Mouse (Mus musculus): Measurements from ENCODE around the gene Trappc3. TPM values are rescaled to one million over a fixed set of nuclear protein-coding genes. Genes with fewer than 3 reads are reported as not detected.
A peak's percentile ranks its signal among the peaks of the same experiment; 100 is the strongest.

Trappc3 gene
- polyA plus RNA-seq, 1 experiment from 2014 or later, result 86.4 TPM

DNA sequence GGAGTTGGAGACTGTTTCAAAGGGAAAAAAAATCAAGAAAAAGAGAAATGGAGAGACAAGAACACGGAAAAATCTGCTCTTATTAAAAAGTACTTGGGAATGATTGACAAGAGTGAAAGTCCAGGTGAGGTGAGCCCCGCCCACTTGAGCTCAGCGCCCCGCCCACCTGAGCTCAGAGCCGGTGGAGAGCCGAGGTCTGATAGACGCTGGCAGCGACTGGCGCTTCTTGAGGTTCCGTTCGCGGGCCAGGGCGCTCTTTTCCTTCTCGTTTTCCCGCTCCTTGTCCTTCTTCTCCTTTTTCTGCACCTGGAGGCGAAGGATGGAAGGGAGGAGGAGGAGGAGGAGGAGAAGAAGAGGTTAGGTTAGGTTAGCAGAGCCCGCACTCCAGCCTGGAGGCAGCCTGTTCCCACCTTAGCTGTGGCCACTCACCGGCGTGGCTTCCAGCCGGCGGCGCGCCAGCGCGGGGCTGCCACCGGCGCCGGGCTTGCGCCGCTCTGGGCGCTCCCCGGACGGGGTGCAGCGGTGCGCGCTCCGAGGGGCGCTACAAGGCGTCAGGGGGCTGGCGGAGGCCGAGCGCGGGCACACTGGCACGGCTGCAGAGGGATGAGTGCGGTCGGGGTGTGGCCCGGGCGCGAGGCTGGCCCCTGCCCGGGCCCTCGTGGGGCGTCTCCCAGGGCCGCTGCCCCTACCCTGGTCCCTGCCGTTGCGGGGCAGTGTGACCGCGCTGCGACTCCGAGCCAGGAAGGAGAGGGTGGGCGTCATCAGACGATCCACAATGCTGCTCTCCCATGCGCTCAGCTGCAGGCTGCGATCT is 25.5 kb upstream of the Trappc3 start:
- H3K4me3 ChIP-seq, result peak overlapping the region; percentile 37
- no peaks in the 10 kb centered on the region for H3K9me3 ChIP-seq
- 52% methylated on average over 63 of the region's 63 CpGs for WGBS
- DNase-seq (ENCODE audit: low spot score), result no peak
- peaks cover 40% of the 10 kb centered on the region for H3K4me1 ChIP-seq
- peaks cover 100% of the 10 kb centered on the region for H3K36me3 ChIP-seq
- H3K27me3 ChIP-seq (ENCODE audit: insufficient read depth, poor library complexity, severe bottlenecking), result no peaks in the 10 kb centered on the region
- H3K27ac ChIP-seq, result peak overlapping the region; percentile 89

DNA sequence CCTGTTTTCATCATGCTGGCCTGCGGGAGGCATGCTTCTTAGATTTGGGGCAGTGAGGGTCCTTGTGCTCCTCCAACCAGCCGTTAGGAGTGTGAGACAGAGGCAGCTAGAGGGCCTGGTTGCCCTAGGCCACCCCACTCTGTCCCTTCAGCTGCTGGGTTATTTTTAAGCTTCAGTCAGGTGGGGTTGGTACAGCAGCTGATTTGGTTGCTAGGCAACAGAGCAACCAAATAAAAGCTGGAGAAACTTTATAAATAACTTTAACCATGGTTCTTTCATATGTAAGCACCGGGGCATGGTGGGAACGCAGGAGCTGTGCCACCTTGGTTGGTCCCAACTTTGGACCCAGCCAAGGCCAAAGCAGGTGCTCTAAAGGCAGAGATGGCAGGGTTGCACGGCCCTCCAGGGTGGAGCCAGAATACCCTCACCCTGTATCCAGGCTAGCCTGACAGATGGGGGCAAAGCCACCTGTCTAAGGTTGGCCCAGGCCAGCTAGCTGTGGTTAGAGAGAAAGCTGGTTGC is 24.3 kb upstream of the Trappc3 start:
- Histone ChIP-seq H3K4me1 (peaks cover 51% of the 10 kb centered on the region), H3K36me3 (peaks cover 99% of the 10 kb centered on the region), H3K9me3 (no peaks in the 10 kb centered on the region), H3K27ac (peak overlapping the region; percentile 89), H3K4me3 (0 out of 2 replicates have a peak overlapping the region, but pooled peaks have one; percentile 37), H3K27me3 (ENCODE audit: insufficient read depth, poor library complexity, severe bottlenecking) (no peaks in the 10 kb centered on the region)
- DNase-seq (ENCODE audit: low spot score), result peak; percentile 88
- WGBS, result 38% methylated on average over 5 of the region's 5 CpGs

DNA sequence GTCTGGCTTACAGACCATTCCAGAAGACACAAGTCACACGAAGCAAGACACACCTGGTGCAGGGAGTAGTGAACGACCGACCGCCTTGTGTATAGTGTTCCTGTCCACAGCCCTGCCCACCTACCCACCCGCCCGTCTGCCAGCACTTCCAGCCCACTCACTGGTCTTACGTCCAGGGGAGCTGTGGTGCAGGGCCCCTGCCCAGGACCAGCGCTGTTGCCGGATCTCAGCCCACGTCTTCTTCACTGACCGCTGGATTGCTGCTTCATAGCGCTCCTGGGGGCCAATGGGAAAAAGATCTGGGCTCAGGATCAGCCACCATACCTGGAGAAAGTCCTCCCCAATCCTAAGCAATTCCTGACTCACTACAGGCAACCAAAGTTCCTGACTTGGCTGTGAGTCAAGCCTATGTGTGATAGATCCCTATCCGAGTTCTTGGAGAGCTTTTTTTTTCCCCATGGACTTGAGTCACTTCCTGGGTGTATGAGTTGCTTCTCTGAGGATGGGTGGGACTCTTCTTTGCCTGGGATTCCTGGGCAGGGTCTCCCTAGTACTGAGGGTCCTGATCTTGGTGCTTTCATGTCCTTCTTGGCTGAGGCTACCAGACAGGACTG is 22.2 kb upstream of the Trappc3 start:
- H3K36me3 ChIP-seq, result peaks cover 85% of the 10 kb centered on the region
- WGBS, result 90% methylated on average over 13 of the region's 13 CpGs
- no peak overlapping the region for H3K27ac ChIP-seq
- no peak overlapping the region for H3K4me3 ChIP-seq
- H3K27me3 ChIP-seq (ENCODE audit: insufficient read depth, poor library complexity, severe bottlenecking), result no peaks in the 10 kb centered on the region
- no peaks in the 10 kb centered on the region for H3K9me3 ChIP-seq
- peaks cover 49% of the 10 kb centered on the region for H3K4me1 ChIP-seq
- DNase-seq (ENCODE audit: low spot score), result no peak

DNA sequence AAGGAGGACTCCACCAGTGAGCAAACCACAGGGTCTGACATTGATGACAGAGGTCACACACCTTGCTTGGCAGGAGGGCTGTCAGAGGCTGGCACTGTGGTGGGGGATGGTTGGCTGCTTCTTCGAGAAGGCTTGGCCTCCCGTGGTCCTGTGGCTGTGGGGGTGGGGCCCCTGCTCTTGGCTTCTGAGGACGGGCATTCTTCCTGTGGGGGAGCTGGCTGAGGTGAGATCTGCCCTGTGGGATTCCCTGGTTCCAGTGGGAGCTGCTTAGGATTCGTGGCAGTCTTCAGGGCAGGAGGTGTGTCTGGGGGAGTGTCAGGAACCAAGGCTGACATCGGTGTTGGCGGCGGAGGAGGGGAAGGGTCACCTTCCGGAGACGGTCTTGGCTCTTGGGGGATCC is 20.2 kb upstream of the Trappc3 start:
- no peaks in the 10 kb centered on the region for H3K9me3 ChIP-seq
- DNase-seq (ENCODE audit: low spot score), result no peak
- peaks cover 77% of the 10 kb centered on the region for H3K36me3 ChIP-seq
- WGBS, result 35% methylated on average over 9 of the region's 9 CpGs
- H3K4me3 ChIP-seq, result no peak overlapping the region
- no peaks in the 10 kb centered on the region for H3K27me3 ChIP-seq (ENCODE audit: insufficient read depth, poor library complexity, severe bottlenecking)
- H3K27ac ChIP-seq, result peak overlapping the region; percentile 59; the same call in 1 of the 2 replicates
- peaks cover 58% of the 10 kb centered on the region for H3K4me1 ChIP-seq

DNA sequence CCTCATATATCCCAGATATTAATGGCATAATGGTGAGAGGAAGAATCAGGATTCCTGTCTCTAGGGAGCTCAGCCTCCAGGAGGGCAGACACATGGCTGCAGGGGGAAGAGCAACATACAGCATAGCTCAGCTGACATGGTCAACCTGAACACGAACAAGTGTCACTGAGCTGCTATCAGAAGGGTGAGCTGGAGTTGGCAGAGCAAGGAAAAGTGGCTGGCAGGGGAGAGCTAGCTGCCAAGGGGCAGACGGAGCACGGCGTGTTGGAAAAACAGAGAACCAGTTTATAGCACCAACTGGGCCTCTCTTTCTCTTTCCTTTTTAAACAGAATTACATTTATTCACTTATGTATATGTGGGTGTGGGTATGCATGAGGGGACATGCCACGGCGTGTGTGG is 19.6 kb upstream of the Trappc3 start:
- no peak for DNase-seq (ENCODE audit: low spot score)
- H3K36me3 ChIP-seq, result peaks cover 76% of the 10 kb centered on the region
- no peak overlapping the region for H3K27ac ChIP-seq
- H3K4me3 ChIP-seq, result no peak overlapping the region
- H3K27me3 ChIP-seq (ENCODE audit: insufficient read depth, poor library complexity, severe bottlenecking), result no peaks in the 10 kb centered on the region
- 81% methylated on average over 6 of the region's 6 CpGs for WGBS
- H3K4me1 ChIP-seq, result peaks cover 58% of the 10 kb centered on the region
- no peaks in the 10 kb centered on the region for H3K9me3 ChIP-seq

DNA sequence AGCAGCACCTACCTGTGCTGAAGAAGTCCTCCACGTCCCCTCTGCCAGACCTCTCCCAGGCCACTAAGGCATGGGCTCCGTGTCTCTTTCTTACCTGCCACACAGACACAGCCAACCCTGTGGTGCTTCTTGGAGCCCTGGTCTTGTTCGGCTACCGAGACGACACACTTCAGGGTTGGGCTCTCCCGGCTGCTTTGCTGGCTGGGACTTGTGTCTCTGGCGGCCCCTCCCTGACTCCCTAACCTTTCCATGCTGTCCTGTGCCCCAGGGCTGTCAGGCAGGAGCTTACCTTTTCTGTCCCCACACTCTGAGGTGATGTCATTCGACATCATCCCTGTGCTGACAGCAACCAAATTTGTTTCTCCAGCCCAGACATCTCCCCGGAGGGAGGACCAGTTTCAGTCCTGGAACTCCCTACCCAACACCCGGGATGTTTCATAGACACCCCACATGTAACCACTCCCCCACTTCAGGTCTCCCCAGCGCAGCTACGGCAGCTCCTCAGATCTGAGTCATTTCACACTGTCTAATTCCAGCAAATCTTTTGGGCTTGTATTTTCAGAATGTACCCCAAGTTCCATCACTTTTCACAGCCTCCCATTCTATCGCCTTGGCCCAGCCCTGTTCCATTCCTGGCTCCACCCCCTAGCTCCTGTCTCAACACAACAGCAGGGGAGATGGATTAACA is 15.8 kb upstream of the Trappc3 start:
- Histone ChIP-seq H3K9me3 (no peaks in the 10 kb centered on the region), H3K36me3 (peaks cover 57% of the 10 kb centered on the region), H3K4me1 (peaks cover 71% of the 10 kb centered on the region), H3K27ac (no peak overlapping the region), H3K27me3 (ENCODE audit: insufficient read depth, poor library complexity, severe bottlenecking) (no peaks in the 10 kb centered on the region), H3K4me3 (no peak overlapping the region)
- WGBS, result 70% methylated on average over 13 of the region's 13 CpGs
- DNase-seq (ENCODE audit: low spot score), result no peak

DNA sequence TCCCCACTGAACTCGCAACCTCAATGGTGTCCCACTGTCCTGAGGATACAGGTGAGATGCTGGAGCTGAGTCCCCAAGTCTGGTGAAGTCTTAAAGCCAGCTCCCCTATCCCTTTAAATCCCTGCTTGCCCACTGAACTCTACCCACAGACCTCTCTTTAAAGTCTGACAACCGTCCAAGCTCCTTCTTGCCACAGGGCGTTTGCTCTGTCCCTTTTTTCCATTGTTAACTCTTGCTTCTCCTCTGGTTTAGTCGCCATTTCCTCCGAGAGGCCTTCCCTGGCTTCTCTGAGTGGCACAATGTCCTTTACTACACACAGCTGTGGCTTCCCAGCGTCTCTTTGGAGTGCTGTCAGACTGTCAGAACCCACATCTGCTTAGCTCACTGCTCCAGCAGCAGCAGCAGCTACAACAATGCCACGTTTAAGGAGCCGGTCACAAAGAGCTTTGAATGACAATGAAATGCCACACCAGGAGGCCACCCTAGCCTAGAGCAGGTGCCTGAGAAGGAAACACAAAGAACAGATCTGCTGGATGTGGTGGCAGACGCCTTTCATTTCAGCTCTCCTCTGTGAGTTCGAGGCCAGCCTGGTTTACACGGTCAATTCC is 13.8 kb upstream of the Trappc3 start:
- peaks cover 41% of the 10 kb centered on the region for H3K36me3 ChIP-seq

DNA sequence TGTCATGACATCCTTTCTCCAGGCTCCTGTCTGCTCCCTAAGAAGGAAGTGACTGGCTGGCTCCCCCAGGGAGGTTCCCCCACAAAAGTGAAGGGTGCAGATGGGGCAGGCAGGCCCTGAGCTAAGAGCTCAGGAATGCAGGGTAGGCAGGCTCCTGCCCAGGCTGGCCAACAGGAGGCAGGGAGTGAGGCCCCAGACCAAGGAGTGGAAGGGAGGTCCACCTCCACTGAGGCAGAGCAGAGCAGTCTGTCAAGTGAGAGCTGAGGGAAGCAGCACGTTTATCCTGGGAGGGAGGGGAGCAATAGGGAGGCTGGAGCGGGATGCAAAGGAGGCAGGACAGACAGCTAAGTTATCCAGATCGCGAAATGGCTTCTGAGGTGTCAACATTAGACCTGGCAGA is 11.5 kb upstream of the Trappc3 start:
- Histone ChIP-seq H3K9me3 (no peaks in the 10 kb centered on the region), H3K27me3 (ENCODE audit: insufficient read depth, poor library complexity, severe bottlenecking) (no peaks in the 10 kb centered on the region), H3K4me1 (peaks cover 85% of the 10 kb centered on the region), H3K27ac (peak overlapping the region; percentile 85), H3K36me3 (peaks cover 34% of the 10 kb centered on the region), H3K4me3 (peak overlapping the region; percentile 16; the same call in 1 of the 2 replicates)
- WGBS, result 36% methylated on average over 4 of the region's 4 CpGs
- DNase-seq (ENCODE audit: low spot score), result no peak

More for the DNA sequence above, 13.8 kb upstream of the Trappc3 start:
- no peaks in the 10 kb centered on the region for H3K9me3 ChIP-seq
- H3K27ac ChIP-seq, result peak overlapping the region; percentile 23; the same call in 1 of the 2 replicates
- DNase-seq (ENCODE audit: low spot score), result no peak
- peaks cover 73% of the 10 kb centered on the region for H3K4me1 ChIP-seq
- H3K27me3 ChIP-seq (ENCODE audit: insufficient read depth, poor library complexity, severe bottlenecking), result no peaks in the 10 kb centered on the region
- no peak overlapping the region for H3K4me3 ChIP-seq
- 39% methylated on average over 11 of the region's 11 CpGs for WGBS

DNA sequence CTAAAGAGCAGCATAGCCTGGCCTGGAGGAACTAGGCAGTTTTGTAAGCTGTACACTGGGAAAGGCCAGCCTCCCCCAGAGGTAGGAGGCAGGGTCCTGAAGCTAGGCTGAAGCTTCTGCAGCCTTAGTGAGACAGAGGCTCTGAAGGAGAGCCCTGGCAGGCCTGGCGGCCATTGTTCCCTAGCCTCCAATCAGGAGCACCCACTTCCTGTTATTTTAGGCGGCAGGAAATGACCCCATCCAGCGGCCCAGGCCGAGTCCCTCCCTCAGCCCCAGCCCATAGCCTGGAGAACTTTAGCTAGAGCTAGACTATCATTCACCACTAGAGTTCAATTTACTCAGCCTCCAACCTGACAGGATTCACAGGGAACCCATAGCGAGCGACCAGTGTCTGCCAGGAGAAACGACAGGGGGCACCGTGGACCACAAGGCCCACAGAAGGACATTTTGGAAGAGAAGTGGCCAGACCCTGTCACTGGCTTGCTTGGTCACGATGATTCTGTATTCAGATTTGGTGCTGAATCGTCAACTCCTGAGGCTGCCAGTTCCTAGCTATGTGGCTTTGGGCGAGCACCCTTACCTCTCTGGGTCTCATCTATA is 10.4 kb upstream of the Trappc3 start:
- WGBS, result 46% methylated on average over 11 of the region's 11 CpGs
- peak overlapping the region; percentile 37 for H3K4me3 ChIP-seq
- H3K27ac ChIP-seq, result peak overlapping the region; percentile 85
- peaks cover 26% of the 10 kb centered on the region for H3K36me3 ChIP-seq
- H3K27me3 ChIP-seq (ENCODE audit: insufficient read depth, poor library complexity, severe bottlenecking), result no peaks in the 10 kb centered on the region
- no peak for DNase-seq (ENCODE audit: low spot score)
- H3K9me3 ChIP-seq, result no peaks in the 10 kb centered on the region
- H3K4me1 ChIP-seq, result peaks cover 78% of the 10 kb centered on the region

DNA sequence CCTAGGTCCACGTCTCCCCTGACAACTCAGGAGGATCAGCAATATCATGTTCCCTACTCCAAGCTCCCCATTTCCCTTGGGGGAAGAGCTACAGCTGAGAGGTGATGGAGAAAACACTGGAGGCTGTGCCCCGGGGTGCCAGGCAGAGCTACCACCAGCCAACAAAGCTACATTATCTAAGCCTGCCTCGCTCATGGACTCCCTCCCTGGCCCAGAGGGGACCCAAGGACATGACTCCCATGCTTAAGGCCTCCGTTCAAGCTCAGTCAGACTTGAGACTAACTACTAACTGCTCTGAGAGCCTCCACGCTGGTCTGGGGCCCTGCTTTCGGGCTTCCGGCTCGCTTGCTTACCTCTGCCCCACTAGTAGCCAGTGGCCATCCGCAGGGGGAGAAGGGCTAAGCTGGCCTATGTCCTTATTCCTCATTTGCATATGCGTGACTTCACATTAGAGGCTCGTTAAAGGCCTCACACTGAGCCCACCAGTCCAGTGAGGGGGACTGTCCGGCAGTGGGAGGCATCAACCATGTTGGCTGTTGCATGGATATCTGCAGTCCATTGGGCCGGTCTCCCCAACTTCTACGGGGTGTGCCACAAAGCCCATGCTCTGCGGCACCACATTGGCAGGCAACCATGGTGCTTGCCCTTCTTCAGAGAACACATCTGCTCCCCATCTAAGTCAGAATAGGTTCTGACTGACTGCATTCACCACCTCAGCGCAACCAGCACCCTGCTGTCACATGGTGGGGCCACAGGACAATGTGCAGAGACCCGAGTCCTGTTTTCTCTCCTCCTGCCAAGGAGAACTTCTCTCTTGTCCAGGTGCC is 9.5 kb upstream of the Trappc3 start:
- no peak for DNase-seq (ENCODE audit: low spot score)
- Histone ChIP-seq H3K27me3 (ENCODE audit: insufficient read depth, poor library complexity, severe bottlenecking) (no peaks in the 10 kb centered on the region), H3K4me3 (peak overlapping the region; percentile 34), H3K27ac (peak overlapping the region; percentile 85), H3K36me3 (peaks cover 21% of the 10 kb centered on the region), H3K4me1 (peaks cover 78% of the 10 kb centered on the region), H3K9me3 (no peaks in the 10 kb centered on the region)
- WGBS, result 69% methylated on average over 17 of the region's 17 CpGs

DNA sequence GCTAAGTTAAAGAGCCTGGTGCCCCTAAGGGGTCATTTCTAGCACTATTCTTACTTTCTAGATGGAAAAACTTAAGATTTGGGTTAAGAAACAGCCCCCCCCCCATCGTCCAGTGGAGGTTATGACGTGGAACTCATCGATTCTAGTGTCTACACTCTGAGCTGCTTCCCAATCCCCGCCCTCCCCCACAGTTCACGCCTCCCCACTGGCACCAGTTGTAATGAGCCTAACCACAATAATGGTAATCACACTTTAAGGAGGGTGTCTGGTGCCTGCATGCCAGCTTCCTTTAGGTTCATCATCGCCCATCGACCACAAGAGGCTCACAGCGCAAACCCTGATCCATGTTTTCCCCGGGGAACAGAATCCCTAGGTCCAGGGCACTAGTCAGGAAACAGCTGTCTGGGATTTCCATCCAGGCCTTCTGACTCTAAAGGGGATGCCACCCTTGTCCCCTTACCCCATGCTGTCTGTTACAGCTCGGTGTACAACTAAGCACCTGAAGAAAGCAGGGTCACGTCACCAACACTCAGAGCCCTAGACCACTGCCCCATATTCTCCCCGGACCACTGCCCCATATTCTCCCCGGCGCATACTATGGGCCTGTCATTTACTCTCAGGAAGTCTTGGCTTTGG is 8.4 kb upstream of the Trappc3 start:
- peaks cover 75% of the 10 kb centered on the region for H3K4me1 ChIP-seq
- peak overlapping the region; percentile 100 for H3K4me3 ChIP-seq
- WGBS, result 77% methylated on average over 14 of the region's 14 CpGs

More for the DNA sequence above, 8.4 kb upstream of the Trappc3 start:
- H3K27me3 ChIP-seq (ENCODE audit: insufficient read depth, poor library complexity, severe bottlenecking), result no peaks in the 10 kb centered on the region
- peaks cover 11% of the 10 kb centered on the region for H3K36me3 ChIP-seq
- no peaks in the 10 kb centered on the region for H3K9me3 ChIP-seq
- 0 out of 2 replicates have a peak overlapping the region, but pooled peaks have one; percentile 100 for H3K27ac ChIP-seq
- no peak for DNase-seq (ENCODE audit: low spot score)
